Mouse (Mus musculus): ENCODE data around the gene Rpain. TPM values are rescaled to one million over a fixed set of nuclear protein-coding genes. Genes with fewer than 3 reads are reported as not detected.

Rpain gene
- polyA plus RNA-seq, 1 experiment from 2014 or later = 78.1 TPM

DNA sequence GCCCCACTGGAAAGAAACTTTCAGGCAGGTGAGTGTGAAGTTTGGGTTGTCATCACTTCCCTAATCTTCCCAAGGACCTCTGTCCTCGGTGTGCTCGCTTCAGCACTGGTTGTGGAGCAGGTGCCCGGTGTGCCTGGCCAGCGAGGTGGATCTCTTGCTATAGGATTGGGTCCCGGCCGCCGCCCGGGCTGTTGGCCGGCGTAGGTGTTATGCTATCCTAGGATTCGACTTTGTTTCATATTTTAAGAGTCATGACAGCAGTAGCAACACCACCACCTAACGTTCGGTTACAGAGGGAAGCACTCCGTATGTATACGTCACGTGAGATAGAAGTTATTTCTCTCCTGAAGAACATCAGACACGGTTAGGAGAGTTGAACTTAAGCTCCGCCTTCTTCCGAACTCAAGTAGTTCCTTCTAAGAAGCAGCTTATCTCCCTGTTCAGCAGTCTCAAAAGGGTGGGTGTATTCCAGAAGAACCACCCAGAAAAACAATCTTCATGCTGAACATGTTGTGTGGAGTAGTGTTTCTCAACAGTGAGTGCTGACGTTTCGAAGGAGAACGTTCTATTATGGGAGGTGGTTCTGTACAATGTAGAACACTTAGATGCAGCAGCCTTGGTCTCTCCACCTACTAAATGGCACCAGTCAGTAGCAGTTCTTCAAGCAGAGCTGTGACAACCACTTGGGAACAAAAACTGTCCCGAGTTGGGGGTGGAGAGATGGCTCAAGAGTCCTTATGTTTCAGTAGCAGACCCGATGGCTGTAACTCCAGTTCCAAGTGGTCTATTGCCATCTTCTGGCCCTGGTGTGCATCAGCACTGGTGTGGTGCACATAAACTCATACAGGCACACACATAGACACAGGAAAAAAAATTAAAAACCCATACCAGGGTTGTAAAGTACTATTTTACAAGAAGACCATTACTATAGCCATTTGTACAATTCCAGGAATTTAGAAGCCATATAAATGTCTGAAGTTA is 837 bp downstream of the Rpain start:
- H3K36me3 ChIP-seq = peaks cover 43% of the 10 kb centered on the region
- peak overlapping the region; percentile 87 for H3K27ac ChIP-seq
- peak overlapping the region; percentile 84 for H3K4me3 ChIP-seq (replicated peaks)
- 0 out of 2 replicates have a peak, but pooled peaks have one; percentile 8 for ATAC-seq (ENCODE audit: insufficient number of reproducible peaks, insufficient read depth, low FRiP score, low TSS enrichment, low read depth)
- H3K4me1 ChIP-seq (replicated peaks) = peaks cover 9% of the 10 kb centered on the region
- H3K4me2 ChIP-seq = peak overlapping the region; percentile 76
- H3K27me3 ChIP-seq = no peaks in the 10 kb centered on the region
- H3K9me3 ChIP-seq = no peaks in the 10 kb centered on the region
- 17% methylated on average over 24 of the region's 24 CpGs for WGBS
- H3K9ac ChIP-seq (replicated peaks) = peak overlapping the region; percentile 61

DNA sequence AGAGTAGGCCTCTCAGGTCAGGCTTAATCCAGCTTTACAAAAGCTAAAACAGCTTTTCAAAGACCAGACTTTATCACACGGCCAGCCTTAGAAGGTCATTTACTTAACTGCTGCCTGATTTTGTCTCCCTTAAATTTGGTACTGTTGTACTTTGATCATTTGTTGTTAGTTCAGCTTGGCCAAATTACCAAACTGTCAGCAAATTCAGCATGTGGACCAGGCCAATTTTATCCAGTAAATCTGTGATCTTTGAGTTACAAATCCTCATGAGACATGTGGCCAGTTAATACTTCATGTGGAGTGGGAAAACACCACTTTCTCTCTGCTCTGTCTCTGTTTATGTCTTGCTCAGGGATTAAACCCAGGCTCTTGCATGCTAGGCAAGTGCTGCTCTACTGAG is 2.6 kb downstream of the Rpain start:
- Histone ChIP-seq H3K4me1 (replicated peaks) (peaks cover 9% of the 10 kb centered on the region), H3K27ac (no peak overlapping the region), H3K9me3 (no peaks in the 10 kb centered on the region), H3K4me2 (no peak overlapping the region), H3K9ac (replicated peaks) (no peak overlapping the region), H3K4me3 (replicated peaks) (no peak overlapping the region), H3K36me3 (peaks cover 47% of the 10 kb centered on the region), H3K27me3 (no peaks in the 10 kb centered on the region)
- ATAC-seq (ENCODE audit: insufficient number of reproducible peaks, insufficient read depth, low FRiP score, low TSS enrichment, low read depth) = no peak
- WGBS = 66% methylated on average over 1 of the region's 1 CpGs

DNA sequence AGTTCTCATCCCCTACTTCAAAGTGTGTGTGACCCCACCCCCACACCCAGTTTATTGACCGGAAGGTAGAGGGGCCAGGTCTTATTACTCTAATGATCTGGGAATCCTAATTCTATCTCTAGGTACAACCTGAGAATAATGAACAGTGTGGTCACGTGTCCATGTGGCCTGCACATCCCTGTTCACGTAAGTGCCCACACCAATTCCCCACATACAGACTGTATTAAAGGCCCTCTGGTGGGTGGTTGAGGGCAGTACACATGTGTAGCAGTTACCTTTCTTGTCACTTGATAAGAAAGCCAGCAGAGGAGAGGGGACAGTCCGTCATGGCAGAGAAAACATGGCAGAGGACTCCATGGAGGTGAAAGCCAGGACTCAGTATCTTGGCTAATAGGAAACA is 3.9 kb downstream of the Rpain start:
- H3K9me3 ChIP-seq = no peaks in the 10 kb centered on the region
- H3K27me3 ChIP-seq = no peaks in the 10 kb centered on the region
- no peak overlapping the region for H3K4me3 ChIP-seq (replicated peaks)
- no peak for ATAC-seq (ENCODE audit: insufficient number of reproducible peaks, insufficient read depth, low FRiP score, low TSS enrichment, low read depth)
- H3K27ac ChIP-seq = no peak overlapping the region
- H3K9ac ChIP-seq (replicated peaks) = no peak overlapping the region
- H3K4me2 ChIP-seq = no peak overlapping the region
- H3K36me3 ChIP-seq = peaks cover 59% of the 10 kb centered on the region
- WGBS = 78% methylated on average over 4 of the region's 4 CpGs
- no peaks in the 10 kb centered on the region; the same call in 1 of the 2 replicates for H3K4me1 ChIP-seq (replicated peaks)

DNA sequence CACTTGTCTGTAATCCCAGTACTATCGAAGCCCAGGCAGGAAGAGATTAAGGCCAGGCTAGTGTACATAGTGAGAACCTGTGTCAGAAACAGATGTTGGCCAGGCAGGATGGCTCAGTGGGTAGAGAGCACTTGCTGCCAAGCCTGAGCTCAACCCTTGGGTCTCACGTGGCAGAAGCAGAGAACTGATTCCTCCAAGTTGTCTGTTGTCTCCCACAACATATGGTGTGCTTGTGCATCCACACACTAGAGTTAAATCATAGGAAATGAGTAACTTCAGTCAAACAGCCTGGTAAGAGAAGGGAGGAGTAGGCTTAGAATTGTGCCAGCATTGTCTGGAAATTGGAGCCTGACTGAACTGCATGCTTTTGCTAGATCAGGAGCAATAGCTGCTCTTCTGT is 5.2 kb downstream of the Rpain start:
- Histone ChIP-seq H3K4me2 (no peak overlapping the region), H3K9me3 (no peaks in the 10 kb centered on the region), H3K27me3 (no peaks in the 10 kb centered on the region), H3K4me1 (replicated peaks) (no peaks in the 10 kb centered on the region; the same call in 1 of the 2 replicates), H3K4me3 (replicated peaks) (no peak overlapping the region), H3K9ac (replicated peaks) (no peak overlapping the region), H3K27ac (no peak overlapping the region), H3K36me3 (peaks cover 72% of the 10 kb centered on the region)
- no peak for ATAC-seq (ENCODE audit: insufficient number of reproducible peaks, insufficient read depth, low FRiP score, low TSS enrichment, low read depth)
- WGBS = 78% methylated on average over 2 of the region's 2 CpGs

DNA sequence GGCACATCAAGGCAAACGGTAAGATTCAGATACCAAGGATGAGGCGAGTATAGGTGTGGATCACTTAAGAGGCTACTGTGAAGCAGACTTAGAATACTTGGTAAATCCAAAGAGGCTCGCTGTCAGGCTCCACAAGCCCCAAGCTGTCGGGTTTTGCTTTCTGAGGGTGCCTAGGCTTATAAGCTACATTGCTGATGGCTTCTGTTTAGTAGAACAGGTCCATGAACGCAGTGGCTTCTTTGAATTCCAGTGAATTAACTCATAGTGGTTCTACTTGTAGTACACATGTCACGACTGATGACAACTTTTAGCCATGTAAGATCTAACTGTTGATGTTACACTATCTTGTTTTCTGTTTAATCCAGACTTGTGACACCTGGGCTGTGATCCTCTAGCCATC is 7.3 kb downstream of the Rpain start:
- ATAC-seq (ENCODE audit: insufficient number of reproducible peaks, insufficient read depth, low FRiP score, low TSS enrichment, low read depth) = no peak
- H3K9ac ChIP-seq (replicated peaks) = no peak overlapping the region
- WGBS = 88% methylated on average over 6 of the region's 6 CpGs
- no peak overlapping the region for H3K27ac ChIP-seq
- H3K4me1 ChIP-seq (replicated peaks) = peaks cover 12% of the 10 kb centered on the region
- no peaks in the 10 kb centered on the region for H3K9me3 ChIP-seq
- H3K4me2 ChIP-seq = no peak overlapping the region
- peaks cover 84% of the 10 kb centered on the region for H3K36me3 ChIP-seq
- no peak overlapping the region for H3K4me3 ChIP-seq (replicated peaks)
- H3K27me3 ChIP-seq = no peaks in the 10 kb centered on the region

DNA sequence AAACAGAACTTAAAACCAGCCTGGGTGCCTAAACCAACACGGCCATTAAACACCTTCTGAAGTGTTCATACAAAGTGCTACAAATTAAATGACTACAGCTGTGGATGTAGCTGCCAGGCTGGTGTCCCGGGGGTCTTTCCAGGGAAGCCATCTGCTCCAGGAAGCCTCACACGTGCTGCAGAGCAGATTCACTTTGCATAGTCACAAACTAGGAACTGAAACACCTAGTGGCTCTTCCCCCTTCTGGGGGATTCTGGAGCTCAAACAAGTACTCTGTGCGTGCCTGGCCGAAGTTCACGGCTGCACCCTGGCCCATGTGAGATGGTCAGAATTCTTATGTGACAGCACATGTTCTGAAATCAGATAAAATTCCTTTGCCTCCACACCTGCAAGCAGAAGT is 10.2 kb downstream of the Rpain start:
- H3K4me1 ChIP-seq (replicated peaks) = peaks cover 12% of the 10 kb centered on the region
- H3K4me2 ChIP-seq = no peak overlapping the region
- ATAC-seq (ENCODE audit: insufficient number of reproducible peaks, insufficient read depth, low FRiP score, low TSS enrichment, low read depth) = no peak
- no peaks in the 10 kb centered on the region for H3K9me3 ChIP-seq
- H3K4me3 ChIP-seq (replicated peaks) = no peak overlapping the region
- no peaks in the 10 kb centered on the region for H3K27me3 ChIP-seq
- no peak overlapping the region for H3K9ac ChIP-seq (replicated peaks)
- peaks cover 69% of the 10 kb centered on the region for H3K36me3 ChIP-seq
- H3K27ac ChIP-seq = no peak overlapping the region
- WGBS = 87% methylated on average over 6 of the region's 6 CpGs

DNA sequence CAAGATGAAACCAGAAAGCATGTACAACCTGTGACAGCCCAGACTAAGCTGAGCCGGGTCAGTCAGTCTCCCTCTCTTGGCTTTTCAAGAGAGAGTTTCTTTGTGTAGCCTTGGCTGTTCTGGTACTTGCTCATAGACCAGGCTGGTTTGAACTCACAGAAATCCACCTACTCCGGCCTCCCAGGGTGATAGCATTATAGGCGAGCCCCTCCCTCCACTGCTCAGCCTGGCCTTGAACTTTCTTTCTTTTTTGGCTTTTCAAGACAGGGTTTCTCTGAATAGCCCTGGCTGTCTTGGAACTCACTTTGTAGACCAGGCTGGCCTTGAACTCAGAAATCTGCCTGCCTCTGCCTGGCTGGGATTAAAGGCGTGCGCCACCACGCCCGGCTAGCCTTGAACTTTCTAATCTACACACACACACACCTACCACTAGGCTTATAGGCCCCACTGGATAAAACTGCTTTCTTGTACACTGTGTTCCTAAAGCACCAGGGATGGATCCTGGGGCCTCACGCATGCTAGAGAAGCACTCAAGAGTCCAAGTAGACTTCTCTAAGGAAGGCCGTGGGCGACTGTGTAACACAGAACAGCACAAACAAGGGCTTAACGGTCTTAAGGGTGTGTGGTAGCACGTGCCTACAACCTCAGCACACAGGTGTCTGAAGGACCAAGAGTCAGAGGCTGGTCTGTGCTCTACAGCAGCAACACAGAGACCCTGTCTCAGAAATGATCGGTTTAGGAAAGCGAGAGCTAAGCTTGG is 10.9 kb downstream of the Rpain start:
- Histone ChIP-seq H3K27ac (no peak overlapping the region), H3K9me3 (no peaks in the 10 kb centered on the region), H3K9ac (replicated peaks) (no peak overlapping the region), H3K4me1 (replicated peaks) (peaks cover 12% of the 10 kb centered on the region), H3K36me3 (peaks cover 69% of the 10 kb centered on the region), H3K4me2 (peak overlapping the region; percentile 76), H3K27me3 (no peaks in the 10 kb centered on the region), H3K4me3 (replicated peaks) (peak overlapping the region; percentile 99)
- 91% methylated on average over 14 of the region's 14 CpGs for WGBS
- ATAC-seq (ENCODE audit: insufficient number of reproducible peaks, insufficient read depth, low FRiP score, low TSS enrichment, low read depth) = no peak

DNA sequence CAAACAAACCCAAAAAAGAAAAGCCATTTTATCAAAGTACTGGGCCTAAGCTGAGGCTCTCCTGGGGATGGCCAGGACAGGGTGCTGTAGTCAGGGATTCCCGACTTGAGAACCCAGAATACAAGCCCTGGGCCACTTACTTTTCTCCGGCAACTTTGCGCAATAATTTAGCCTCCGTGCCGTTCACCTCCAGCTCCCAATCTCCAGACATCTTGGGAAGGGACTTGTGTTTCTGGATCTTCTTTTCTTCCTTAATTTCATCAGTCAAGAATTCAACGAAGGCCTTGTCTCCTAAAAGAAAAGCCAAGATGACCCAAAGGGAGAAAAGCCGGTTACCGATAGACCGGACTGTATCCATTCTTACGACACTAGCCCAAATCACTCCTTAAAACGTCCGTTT is 12.0 kb downstream of the Rpain start:
- Histone ChIP-seq H3K36me3 (peaks cover 69% of the 10 kb centered on the region), H3K27ac (no peak overlapping the region), H3K9me3 (no peaks in the 10 kb centered on the region), H3K4me3 (replicated peaks) (peak overlapping the region; percentile 99), H3K4me1 (replicated peaks) (peaks cover 12% of the 10 kb centered on the region), H3K4me2 (peak overlapping the region; percentile 76), H3K27me3 (no peaks in the 10 kb centered on the region), H3K9ac (replicated peaks) (peak overlapping the region; percentile 91)
- 10% methylated on average over 12 of the region's 12 CpGs for WGBS
- ATAC-seq (ENCODE audit: insufficient number of reproducible peaks, insufficient read depth, low FRiP score, low TSS enrichment, low read depth) = no peak

DNA sequence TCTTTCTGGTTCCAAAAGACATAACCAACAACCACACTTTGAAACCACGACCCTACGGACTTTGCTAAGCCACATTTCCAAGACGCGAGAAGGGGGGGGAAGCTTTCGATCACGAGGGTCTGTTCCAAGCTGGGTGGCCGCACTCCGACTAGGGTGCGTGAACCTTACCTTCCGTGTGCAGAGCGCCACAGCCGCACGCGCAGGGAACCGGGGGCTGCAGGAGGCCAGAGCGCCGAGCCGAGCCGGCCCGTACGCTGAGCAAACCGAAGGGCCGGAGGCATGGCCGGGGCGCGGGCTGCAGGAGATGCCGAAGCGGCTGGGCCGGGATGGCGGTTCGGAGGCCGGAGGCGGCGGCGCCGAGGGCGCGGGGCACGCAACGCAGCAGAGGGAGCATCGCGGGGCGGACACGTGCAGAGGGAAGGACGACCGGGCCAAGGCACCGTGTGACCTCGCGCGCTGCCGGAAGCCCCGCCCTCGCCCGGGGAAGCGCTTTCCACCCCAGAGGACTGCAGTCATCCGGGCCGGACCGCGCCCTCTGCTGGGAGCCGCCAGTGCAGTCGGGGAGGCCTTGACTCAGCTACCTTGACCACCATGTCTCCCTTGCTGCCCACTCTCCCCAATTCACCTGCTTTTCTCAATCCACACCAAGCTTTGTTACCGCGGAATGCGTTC is 12.7 kb downstream of the Rpain start, which contains the start of gene C1qbp:
TSS of gene C1qbp (minus strand) at position 470 of the 672 bp plus-strand sequence.
- H3K4me3 ChIP-seq (replicated peaks) = peak within 1 kb of the TSS; percentile 99
- no peaks in the 10 kb centered on the region for H3K9me3 ChIP-seq
- peak; percentile 91 for ATAC-seq (ENCODE audit: insufficient number of reproducible peaks, insufficient read depth, low FRiP score, low TSS enrichment, low read depth)
- peak within 1 kb of the TSS; percentile 66 for H3K27ac ChIP-seq
- H3K27me3 ChIP-seq = no peaks in the 10 kb centered on the region
- peaks cover 12% of the 10 kb centered on the region for H3K4me1 ChIP-seq (replicated peaks)
- H3K9ac ChIP-seq (replicated peaks) = peak within 1 kb of the TSS; percentile 91
- under 1% methylated on average over 53 of the region's 64 CpGs for WGBS
- H3K36me3 ChIP-seq = peaks cover 69% of the 10 kb centered on the region
- H3K4me2 ChIP-seq = peak within 1 kb of the TSS; percentile 76

DNA sequence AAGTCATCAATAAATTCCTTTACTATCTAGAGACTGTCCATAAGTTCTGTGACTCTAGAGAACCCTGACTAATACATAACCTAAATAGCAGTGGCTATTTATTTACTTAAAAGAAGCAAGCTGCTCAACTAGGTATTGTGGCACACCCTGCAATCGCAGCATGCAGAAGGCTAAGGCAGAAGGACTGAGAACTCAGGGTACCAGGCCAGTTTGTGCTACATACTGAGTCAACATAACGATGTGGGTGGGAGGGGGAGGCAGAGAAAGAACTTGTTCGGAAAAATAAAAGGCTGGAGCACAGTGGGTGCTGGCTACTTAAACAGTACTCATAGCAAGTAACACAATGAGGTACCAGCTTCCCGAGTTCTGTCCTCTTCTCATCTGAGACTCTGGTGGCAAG is 31.2 kb downstream of the Rpain start:
- no peak overlapping the region for H3K27ac ChIP-seq
- ATAC-seq (ENCODE audit: insufficient number of reproducible peaks, insufficient read depth, low FRiP score, low TSS enrichment, low read depth) = no peak
- no peak overlapping the region for H3K9ac ChIP-seq (replicated peaks)
- no peak overlapping the region for H3K4me2 ChIP-seq
- 88% methylated on average over 4 of the region's 4 CpGs for WGBS
- no peak overlapping the region for H3K4me3 ChIP-seq (replicated peaks)
- peaks cover 12% of the 10 kb centered on the region for H3K4me1 ChIP-seq (replicated peaks)
- H3K36me3 ChIP-seq = peaks cover 50% of the 10 kb centered on the region
- no peaks in the 10 kb centered on the region for H3K27me3 ChIP-seq
- no peaks in the 10 kb centered on the region for H3K9me3 ChIP-seq
